Mouse (Mus musculus): ENCODE measurements around the gene Adamts2. TPM values are rescaled to one million over a fixed set of nuclear protein-coding genes. Genes with fewer than 3 reads are reported as not detected.
A peak's percentile ranks its signal among the peaks of the same experiment; 100 is the strongest.

Adamts2 gene
- 4.7 and 5.7 TPM in 2 replicates for polyA plus RNA-seq (2015; fragmentation: Nextera tagmentation; extraction: Ambion mirVana)

DNA sequence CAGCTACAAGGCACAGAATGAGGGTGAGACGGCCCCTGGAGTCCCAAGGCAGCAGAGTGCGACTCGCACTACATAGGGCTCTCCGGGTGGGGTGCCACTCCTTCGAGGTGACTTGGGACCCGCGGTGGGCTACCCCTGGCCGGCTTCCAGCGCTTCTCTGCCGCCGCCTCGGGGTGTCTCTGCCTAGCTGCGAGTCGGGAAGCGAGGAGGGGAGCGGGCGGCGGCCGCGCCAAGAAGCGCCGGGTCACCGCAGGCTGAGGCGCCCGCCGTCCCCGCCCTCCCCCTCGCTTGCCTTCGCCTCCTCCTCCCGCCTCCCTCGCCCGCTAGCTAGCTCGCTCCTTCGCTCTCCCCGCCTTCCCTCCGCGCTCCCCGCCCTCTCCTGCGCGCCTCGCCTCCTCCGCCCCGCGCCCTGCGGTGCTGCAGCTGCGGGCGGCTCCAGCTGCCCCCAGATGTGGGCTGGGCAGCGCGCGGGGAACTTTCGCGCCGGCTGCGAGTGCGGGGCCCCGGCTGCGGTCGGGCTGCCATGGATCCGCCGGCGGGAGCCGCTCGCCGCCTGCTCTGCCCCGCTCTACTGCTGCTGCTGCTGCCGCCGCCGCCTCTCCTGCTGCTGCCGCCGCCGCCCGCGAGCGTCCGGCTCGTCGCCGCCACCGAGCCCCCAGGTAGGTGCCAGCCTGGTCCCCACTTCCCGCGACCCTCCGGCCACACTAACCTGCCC is at the start of gene Adamts2:
Gene Adamts2 (plus strand): TSS at position 444 of the 715 bp plus-strand sequence.
- Histone ChIP-seq H3K9ac (replicated peaks; ENCODE audit: low read length) (peak within 1 kb of the TSS; percentile 67), H3K36me3 (ENCODE audit: insufficient read depth, low read length) (no peaks in the 10 kb centered on the region), H3K27ac (ENCODE audit: low read length) (no peak within 1 kb of the TSS), H3K4me1 (ENCODE audit: insufficient read depth, low read length) (peaks cover 11% of the 10 kb centered on the region), H3K9me3 (ENCODE audit: low read length) (no peaks in the 10 kb centered on the region), H3K4me2 (replicated peaks; ENCODE audit: low read depth, low read length) (peak within 1 kb of the TSS; percentile 99), H3K4me3 (ENCODE audit: low read length) (peak within 1 kb of the TSS; percentile 71), H3K27me3 (ENCODE audit: insufficient read depth, low read length) (peaks cover 64% of the 10 kb centered on the region)
- ATAC-seq (ENCODE audit: low FRiP score, low TSS enrichment): peak; percentile 77
- WGBS: under 1% methylated on average over 70 of the region's 82 CpGs

DNA sequence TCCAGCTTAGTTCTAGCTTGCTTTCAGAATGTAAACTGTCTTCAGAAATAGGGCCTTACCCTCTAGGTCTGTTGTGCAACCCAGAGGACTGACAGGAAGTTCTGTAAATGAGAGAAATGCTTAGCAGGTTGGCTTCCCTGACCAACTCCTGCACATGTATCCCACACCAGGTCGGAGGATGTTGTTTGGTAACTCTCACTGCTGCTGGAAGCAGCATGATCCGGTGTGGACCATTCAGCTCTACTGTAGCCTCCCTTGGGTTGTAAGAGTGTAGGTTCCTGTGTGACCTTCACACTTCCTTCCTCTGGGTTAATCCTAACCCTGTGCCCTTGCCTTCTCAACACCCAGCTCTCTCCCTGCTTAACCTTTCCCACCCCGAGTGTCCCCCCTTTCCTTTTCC is 44.8 kb upstream of the Adamts2 start:
- H3K36me3 ChIP-seq (ENCODE audit: insufficient read depth, low read length): no peaks in the 10 kb centered on the region
- H3K4me3 ChIP-seq (ENCODE audit: low read length): no peak overlapping the region
- 93% methylated on average over 3 of the region's 3 CpGs for WGBS
- H3K27ac ChIP-seq (ENCODE audit: low read length): no peak overlapping the region
- H3K9ac ChIP-seq (replicated peaks; ENCODE audit: low read length): no peak overlapping the region
- no peaks in the 10 kb centered on the region for H3K27me3 ChIP-seq (ENCODE audit: insufficient read depth, low read length)
- no peaks in the 10 kb centered on the region for H3K4me1 ChIP-seq (ENCODE audit: insufficient read depth, low read length)
- H3K9me3 ChIP-seq (ENCODE audit: low read length): no peaks in the 10 kb centered on the region; the same call in 1 of the 2 replicates
- no peak overlapping the region for H3K4me2 ChIP-seq (replicated peaks; ENCODE audit: low read depth, low read length)
- ATAC-seq (ENCODE audit: low FRiP score, low TSS enrichment): no peak

DNA sequence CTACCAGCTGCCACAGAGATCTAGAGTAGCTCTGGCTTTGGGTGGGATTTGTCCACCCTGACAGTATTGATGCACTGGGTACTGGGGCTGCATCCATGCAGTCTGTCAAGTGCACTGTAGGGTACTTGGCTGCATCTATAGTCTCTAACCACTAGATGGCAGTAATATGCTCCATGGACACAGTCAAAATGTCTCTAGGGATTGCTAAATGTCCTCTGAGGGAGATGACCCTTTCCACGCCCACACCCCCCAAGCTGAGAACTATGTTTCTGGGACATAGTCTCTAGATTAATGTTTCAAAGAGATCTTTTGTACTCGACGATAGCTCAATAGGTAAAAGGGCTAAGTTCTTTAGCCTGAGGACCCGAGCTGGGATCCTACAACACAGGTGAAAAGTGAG is 42.8 kb upstream of the Adamts2 start:
- WGBS: 34% methylated on average over 4 of the region's 4 CpGs
- no peak for ATAC-seq (ENCODE audit: low FRiP score, low TSS enrichment)

DNA sequence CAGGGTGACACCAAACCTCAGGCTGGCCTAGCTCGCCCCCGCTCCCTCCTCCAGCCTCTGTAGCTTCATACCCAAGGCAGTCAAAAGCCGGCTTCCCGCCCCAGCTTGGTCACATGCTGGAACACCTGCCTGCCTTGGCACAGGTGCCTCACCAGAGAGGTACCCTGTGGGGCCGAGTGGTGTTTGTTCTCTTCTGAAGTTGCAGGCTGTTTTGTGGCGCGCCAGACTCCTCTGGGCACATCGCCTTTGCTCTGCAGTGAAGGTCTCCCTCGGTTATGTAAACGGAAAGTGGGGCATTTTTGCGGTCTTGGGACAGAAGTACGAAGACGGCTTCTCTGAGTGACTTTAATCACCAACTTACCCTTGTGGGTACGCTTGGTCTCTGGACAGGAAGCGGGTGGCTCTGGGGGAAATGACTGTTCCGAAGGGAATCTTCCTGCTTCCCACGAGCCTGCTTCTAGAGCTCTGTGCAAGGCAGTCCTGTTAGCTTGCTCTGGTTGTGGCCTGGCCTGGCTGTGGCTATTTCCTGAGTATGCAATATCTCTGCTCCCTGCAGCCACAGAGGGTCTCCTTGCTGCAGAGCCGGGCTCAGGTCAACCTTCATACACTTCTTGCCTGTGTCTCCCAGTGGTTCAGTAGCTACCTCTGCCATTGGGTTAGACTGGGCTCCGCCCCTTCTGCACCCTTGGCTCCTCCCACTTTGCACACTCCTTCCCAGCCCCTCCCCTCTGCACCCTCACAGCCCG is 36.2 kb upstream of the Adamts2 start:
- Histone ChIP-seq H3K27ac (ENCODE audit: low read length) (no peak overlapping the region), H3K36me3 (ENCODE audit: insufficient read depth, low read length) (no peaks in the 10 kb centered on the region), H3K4me3 (ENCODE audit: low read length) (no peak overlapping the region), H3K4me2 (replicated peaks; ENCODE audit: low read depth, low read length) (no peak overlapping the region), H3K9me3 (ENCODE audit: low read length) (no peaks in the 10 kb centered on the region), H3K27me3 (ENCODE audit: insufficient read depth, low read length) (no peaks in the 10 kb centered on the region), H3K9ac (replicated peaks; ENCODE audit: low read length) (no peak overlapping the region), H3K4me1 (ENCODE audit: insufficient read depth, low read length) (no peaks in the 10 kb centered on the region)
- WGBS: 72% methylated on average over 20 of the region's 20 CpGs
- ATAC-seq (ENCODE audit: low FRiP score, low TSS enrichment): peak; percentile 39; the same call in 1 of the 2 replicates

More for the DNA sequence above, 42.8 kb upstream of the Adamts2 start:
- H3K4me1 ChIP-seq (ENCODE audit: insufficient read depth, low read length): no peaks in the 10 kb centered on the region
- H3K9ac ChIP-seq (replicated peaks; ENCODE audit: low read length): no peak overlapping the region
- no peaks in the 10 kb centered on the region for H3K27me3 ChIP-seq (ENCODE audit: insufficient read depth, low read length)
- H3K36me3 ChIP-seq (ENCODE audit: insufficient read depth, low read length): no peaks in the 10 kb centered on the region
- no peak overlapping the region for H3K4me2 ChIP-seq (replicated peaks; ENCODE audit: low read depth, low read length)
- H3K9me3 ChIP-seq (ENCODE audit: low read length): no peaks in the 10 kb centered on the region; the same call in 1 of the 2 replicates
- H3K27ac ChIP-seq (ENCODE audit: low read length): no peak overlapping the region
- H3K4me3 ChIP-seq (ENCODE audit: low read length): no peak overlapping the region

DNA sequence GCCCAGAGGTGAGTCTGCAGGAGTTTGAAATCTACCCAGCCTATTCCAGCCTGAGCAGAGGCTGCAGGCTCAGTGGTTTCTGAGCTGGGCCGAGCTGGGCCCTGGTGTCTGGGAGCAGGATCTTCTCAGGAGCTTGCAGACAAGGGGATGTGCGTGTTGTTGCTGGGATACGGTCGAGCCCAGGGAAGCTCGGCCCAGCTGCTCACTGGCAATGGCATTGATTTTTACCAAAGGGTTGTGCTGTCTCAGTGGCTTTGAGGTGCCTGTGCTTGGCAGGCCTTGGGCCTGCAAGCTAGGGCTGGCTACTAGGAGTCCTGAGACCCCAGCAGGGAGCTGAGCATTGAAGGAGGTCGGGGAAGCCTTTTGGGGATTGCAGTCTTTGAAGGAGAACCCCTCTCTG is 30.4 kb upstream of the Adamts2 start:
- no peak for ATAC-seq (ENCODE audit: low FRiP score, low TSS enrichment)
- WGBS: 78% methylated on average over 6 of the region's 6 CpGs
- H3K4me2 ChIP-seq (replicated peaks; ENCODE audit: low read depth, low read length): no peak overlapping the region
- no peak overlapping the region for H3K9ac ChIP-seq (replicated peaks; ENCODE audit: low read length)
- H3K36me3 ChIP-seq (ENCODE audit: insufficient read depth, low read length): no peaks in the 10 kb centered on the region
- no peak overlapping the region for H3K27ac ChIP-seq (ENCODE audit: low read length)
- H3K4me3 ChIP-seq (ENCODE audit: low read length): no peak overlapping the region
- H3K4me1 ChIP-seq (ENCODE audit: insufficient read depth, low read length): no peaks in the 10 kb centered on the region
- no peaks in the 10 kb centered on the region for H3K27me3 ChIP-seq (ENCODE audit: insufficient read depth, low read length)
- no peaks in the 10 kb centered on the region for H3K9me3 ChIP-seq (ENCODE audit: low read length)

DNA sequence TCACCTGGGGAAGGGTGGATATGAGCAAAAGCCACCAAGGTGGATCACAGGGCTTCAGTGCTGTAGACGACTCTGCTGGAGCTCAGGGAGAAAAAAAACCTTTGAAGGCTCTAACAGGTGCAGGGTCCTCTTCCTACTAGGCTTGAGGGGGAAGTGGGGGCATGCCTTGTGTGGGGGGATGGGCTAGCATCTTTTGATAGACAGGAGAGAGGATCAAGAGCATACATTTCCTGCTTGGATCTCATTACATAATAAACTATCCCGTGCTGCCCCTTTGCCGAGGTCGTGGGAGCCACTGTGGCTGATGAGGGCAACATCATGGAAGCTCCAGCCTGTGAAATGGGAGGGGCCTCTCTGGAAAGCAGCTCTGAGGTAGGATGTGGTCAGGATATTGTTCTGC is 25.4 kb upstream of the Adamts2 start:
- no peak for ATAC-seq (ENCODE audit: low FRiP score, low TSS enrichment)
- no peak overlapping the region for H3K9ac ChIP-seq (replicated peaks; ENCODE audit: low read length)
- no peaks in the 10 kb centered on the region for H3K36me3 ChIP-seq (ENCODE audit: insufficient read depth, low read length)
- H3K4me1 ChIP-seq (ENCODE audit: insufficient read depth, low read length): no peaks in the 10 kb centered on the region
- no peak overlapping the region for H3K27ac ChIP-seq (ENCODE audit: low read length)
- no peaks in the 10 kb centered on the region for H3K9me3 ChIP-seq (ENCODE audit: low read length)
- no peak overlapping the region for H3K4me3 ChIP-seq (ENCODE audit: low read length)
- no peak overlapping the region for H3K4me2 ChIP-seq (replicated peaks; ENCODE audit: low read depth, low read length)
- no peaks in the 10 kb centered on the region for H3K27me3 ChIP-seq (ENCODE audit: insufficient read depth, low read length)
- WGBS: 24% methylated on average over 4 of the region's 4 CpGs

DNA sequence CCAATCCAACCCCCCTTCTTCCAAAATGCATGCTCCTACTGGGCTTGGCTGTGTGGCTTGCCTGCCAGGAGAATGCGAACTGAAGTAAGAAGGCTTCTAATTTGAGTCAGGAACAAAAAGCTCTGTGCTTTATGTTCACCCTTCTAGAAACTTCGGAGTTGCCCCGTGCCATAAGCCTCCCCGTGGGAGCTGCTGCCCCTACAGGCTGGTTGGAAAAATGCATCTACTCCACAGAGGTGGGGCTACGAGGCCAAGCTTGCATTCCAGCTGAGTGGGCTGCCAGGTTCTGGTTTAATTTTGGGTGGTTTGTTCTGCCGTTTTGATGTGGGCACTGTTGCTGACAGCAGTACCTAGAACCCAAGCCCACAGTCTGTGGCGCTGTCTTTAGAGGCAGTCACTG is 14.9 kb upstream of the Adamts2 start:
- H3K4me1 ChIP-seq (ENCODE audit: insufficient read depth, low read length): no peaks in the 10 kb centered on the region
- no peaks in the 10 kb centered on the region for H3K9me3 ChIP-seq (ENCODE audit: low read length)
- no peaks in the 10 kb centered on the region for H3K27me3 ChIP-seq (ENCODE audit: insufficient read depth, low read length)
- no peak overlapping the region for H3K9ac ChIP-seq (replicated peaks; ENCODE audit: low read length)
- ATAC-seq (ENCODE audit: low FRiP score, low TSS enrichment): no peak
- no peaks in the 10 kb centered on the region for H3K36me3 ChIP-seq (ENCODE audit: insufficient read depth, low read length)
- no peak overlapping the region for H3K4me2 ChIP-seq (replicated peaks; ENCODE audit: low read depth, low read length)
- WGBS: 48% methylated on average over 7 of the region's 7 CpGs
- no peak overlapping the region for H3K4me3 ChIP-seq (ENCODE audit: low read length)
- H3K27ac ChIP-seq (ENCODE audit: low read length): no peak overlapping the region

DNA sequence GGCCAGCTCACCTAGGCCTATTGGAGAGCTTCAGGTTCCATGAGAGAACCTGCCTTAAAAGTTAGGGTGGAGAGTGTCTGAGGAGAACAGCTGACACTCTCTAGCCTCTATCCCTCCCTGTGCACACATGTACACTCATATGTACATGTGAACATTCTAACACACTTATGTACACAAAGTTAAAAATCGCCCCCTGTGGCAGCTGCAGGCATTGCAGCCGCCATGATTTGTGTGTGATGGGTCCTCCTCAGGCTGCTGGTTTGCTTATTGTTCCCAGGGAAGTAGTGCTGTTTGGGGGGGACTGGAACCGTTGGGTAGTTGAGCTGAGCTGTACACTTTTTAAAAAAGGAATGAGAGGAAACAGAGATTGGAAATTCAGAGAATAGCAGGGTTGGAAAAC is 14.1 kb upstream of the Adamts2 start:
- no peak overlapping the region for H3K9ac ChIP-seq (replicated peaks; ENCODE audit: low read length)
- 12% methylated on average over 3 of the region's 3 CpGs for WGBS
- no peak overlapping the region for H3K4me2 ChIP-seq (replicated peaks; ENCODE audit: low read depth, low read length)
- no peaks in the 10 kb centered on the region for H3K4me1 ChIP-seq (ENCODE audit: insufficient read depth, low read length)
- H3K27me3 ChIP-seq (ENCODE audit: insufficient read depth, low read length): no peaks in the 10 kb centered on the region
- no peak overlapping the region for H3K27ac ChIP-seq (ENCODE audit: low read length)
- no peaks in the 10 kb centered on the region for H3K9me3 ChIP-seq (ENCODE audit: low read length)
- ATAC-seq (ENCODE audit: low FRiP score, low TSS enrichment): 0 out of 2 replicates have a peak, but pooled peaks have one; percentile 9
- H3K36me3 ChIP-seq (ENCODE audit: insufficient read depth, low read length): no peaks in the 10 kb centered on the region
- no peak overlapping the region for H3K4me3 ChIP-seq (ENCODE audit: low read length)

DNA sequence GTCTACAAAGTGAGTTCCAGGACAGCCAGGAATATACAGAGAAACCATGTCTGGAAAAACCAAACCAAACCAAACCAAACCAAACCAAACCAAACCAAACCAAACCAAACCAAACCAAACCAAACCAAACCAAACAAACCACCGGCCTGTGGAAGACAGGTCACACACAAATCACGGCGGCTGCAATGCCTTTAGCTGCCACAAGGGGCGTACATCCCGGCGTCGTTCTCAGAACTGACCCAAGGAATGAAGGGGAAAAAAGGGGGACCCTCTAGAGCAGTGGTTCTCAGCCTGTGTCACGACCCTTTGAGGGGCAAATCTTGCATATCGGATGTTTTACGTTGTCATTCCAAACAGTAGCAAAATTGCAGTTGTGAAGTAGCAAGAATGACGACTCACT is 12.8 kb upstream of the Adamts2 start:
- Histone ChIP-seq H3K4me1 (ENCODE audit: insufficient read depth, low read length) (no peaks in the 10 kb centered on the region), H3K27ac (ENCODE audit: low read length) (no peak overlapping the region), H3K9me3 (ENCODE audit: low read length) (no peaks in the 10 kb centered on the region), H3K27me3 (ENCODE audit: insufficient read depth, low read length) (no peaks in the 10 kb centered on the region), H3K4me3 (ENCODE audit: low read length) (no peak overlapping the region), H3K36me3 (ENCODE audit: insufficient read depth, low read length) (no peaks in the 10 kb centered on the region), H3K9ac (replicated peaks; ENCODE audit: low read length) (no peak overlapping the region), H3K4me2 (replicated peaks; ENCODE audit: low read depth, low read length) (no peak overlapping the region)
- no peak for ATAC-seq (ENCODE audit: low FRiP score, low TSS enrichment)
- WGBS: 42% methylated on average over 11 of the region's 11 CpGs

DNA sequence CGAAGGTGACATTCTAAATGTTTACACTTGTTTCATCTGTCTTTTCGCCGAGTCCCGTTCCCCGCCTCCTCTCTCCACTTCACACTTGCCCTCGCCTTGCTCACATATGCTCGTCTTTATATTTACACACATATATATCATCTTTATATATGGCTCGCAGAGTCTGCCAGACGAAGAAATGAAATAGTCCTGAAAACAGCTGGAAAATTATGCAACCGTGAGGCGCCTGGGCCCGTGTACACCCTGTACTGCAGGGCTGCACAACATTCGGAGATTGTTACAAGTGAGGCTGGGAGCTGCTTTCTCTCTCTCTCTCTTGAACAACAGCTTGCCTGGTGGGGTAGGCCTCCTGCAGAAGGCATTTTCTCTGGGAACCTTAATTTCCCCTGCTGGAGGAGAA is 10.8 kb upstream of the Adamts2 start:
- Histone ChIP-seq H3K4me2 (replicated peaks; ENCODE audit: low read depth, low read length) (no peak overlapping the region), H3K9me3 (ENCODE audit: low read length) (no peaks in the 10 kb centered on the region), H3K27ac (ENCODE audit: low read length) (no peak overlapping the region), H3K9ac (replicated peaks; ENCODE audit: low read length) (no peak overlapping the region), H3K4me1 (ENCODE audit: insufficient read depth, low read length) (no peaks in the 10 kb centered on the region), H3K27me3 (ENCODE audit: insufficient read depth, low read length) (no peaks in the 10 kb centered on the region), H3K36me3 (ENCODE audit: insufficient read depth, low read length) (no peaks in the 10 kb centered on the region), H3K4me3 (ENCODE audit: low read length) (no peak overlapping the region)
- no peak for ATAC-seq (ENCODE audit: low FRiP score, low TSS enrichment)
- 60% methylated on average over 13 of the region's 13 CpGs for WGBS

All from kidney, embryonic 16.5 days (tissue).